Mouse (Mus musculus): Measurements from ENCODE around the gene Gm5475. TPM values are rescaled to one million over a fixed set of nuclear protein-coding genes. Genes with fewer than 3 reads are reported as not detected.
A peak's percentile ranks its signal among the peaks of the same experiment; 100 is the strongest.

Gene Gm5475
- polyA plus RNA-seq, 1 experiment: not detected

GRCm38 (mm10) chr15:100411731-100412130 is 10.2 kb upstream of the Gm5475 start:
- Histone ChIP-seq H3K4me1 (peaks cover 83% of the 10 kb centered on the region), H3K36me3 (replicated peaks; ENCODE audit: low read length) (peaks cover 44% of the 10 kb centered on the region)

GRCm38 (mm10) chr15:100413306-100413705 is 8.6 kb upstream of the Gm5475 start:
- H3K9me3 ChIP-seq: no peaks in the 10 kb centered on the region
- H3K4me3 ChIP-seq (replicated peaks): no peak overlapping the region
- peaks cover 77% of the 10 kb centered on the region for H3K4me1 ChIP-seq
- peaks cover 39% of the 10 kb centered on the region for H3K36me3 ChIP-seq (replicated peaks; ENCODE audit: low read length)
- TF ChIP-seq GATA1 (IDR thresholded peaks at IDR 0.05; ENCODE audit: borderline replicate concordance, low read length) (no peak), FLI1 (IDR thresholded peaks at IDR 0.05; ENCODE audit: low read length) (no peak)
- no peaks in the 10 kb centered on the region for H3K27me3 ChIP-seq (replicated peaks)

More at GRCm38 (mm10) chr15:100411731-100412130, 10.2 kb upstream of the Gm5475 start:
- Histone ChIP-seq H3K4me3 (replicated peaks) (no peak overlapping the region), H3K27me3 (replicated peaks) (no peaks in the 10 kb centered on the region), H3K9me3 (no peaks in the 10 kb centered on the region)
- TF ChIP-seq GATA1 (IDR thresholded peaks at IDR 0.05; ENCODE audit: borderline replicate concordance, low read length) (no peak), FLI1 (IDR thresholded peaks at IDR 0.05; ENCODE audit: low read length) (no peak)

GRCm38 (mm10) chr15:100414011-100414410 is 7.9 kb upstream of the Gm5475 start:
- no peak overlapping the region for H3K4me3 ChIP-seq (replicated peaks)
- H3K27me3 ChIP-seq (replicated peaks): no peaks in the 10 kb centered on the region
- no peaks in the 10 kb centered on the region for H3K9me3 ChIP-seq
- TF ChIP-seq GATA1 (IDR thresholded peaks at IDR 0.05; ENCODE audit: borderline replicate concordance, low read length): no peak
- no peak for TF ChIP-seq FLI1 (IDR thresholded peaks at IDR 0.05; ENCODE audit: low read length)
- peaks cover 78% of the 10 kb centered on the region for H3K4me1 ChIP-seq
- H3K36me3 ChIP-seq (replicated peaks; ENCODE audit: low read length): peaks cover 34% of the 10 kb centered on the region

- TF ChIP-seq FLI1 (IDR thresholded peaks at IDR 0.05; ENCODE audit: low read length) (no peak), GATA1 (IDR thresholded peaks at IDR 0.05; ENCODE audit: borderline replicate concordance, low read length) (no peak)
These were observed 7.0 kb upstream of the Gm5475 start for GRCm38 (mm10) chr15:100414942-100415341.

GRCm38 (mm10) chr15:100415684-100416083 is 6.3 kb upstream of the Gm5475 start:
- Histone ChIP-seq H3K9me3 (no peaks in the 10 kb centered on the region), H3K36me3 (replicated peaks; ENCODE audit: low read length) (peaks cover 19% of the 10 kb centered on the region), H3K27me3 (replicated peaks) (no peaks in the 10 kb centered on the region), H3K4me3 (replicated peaks) (no peak overlapping the region), H3K4me1 (peaks cover 80% of the 10 kb centered on the region)
- TF ChIP-seq FLI1 (IDR thresholded peaks at IDR 0.05; ENCODE audit: low read length) (no peak), GATA1 (IDR thresholded peaks at IDR 0.05; ENCODE audit: borderline replicate concordance, low read length) (no peak)

More at GRCm38 (mm10) chr15:100414942-100415341, 7.0 kb upstream of the Gm5475 start:
- peaks cover 27% of the 10 kb centered on the region for H3K36me3 ChIP-seq (replicated peaks; ENCODE audit: low read length)
- H3K27me3 ChIP-seq (replicated peaks): no peaks in the 10 kb centered on the region
- no peak overlapping the region for H3K4me3 ChIP-seq (replicated peaks)
- no peaks in the 10 kb centered on the region for H3K9me3 ChIP-seq
- peaks cover 80% of the 10 kb centered on the region for H3K4me1 ChIP-seq

GRCm38 (mm10) chr15:100417854-100418450 is 4.0 kb upstream of the Gm5475 start:
- H3K4me3 ChIP-seq (replicated peaks): no peak overlapping the region
- peaks cover 82% of the 10 kb centered on the region for H3K4me1 ChIP-seq
- TF ChIP-seq GATA1 (IDR thresholded peaks at IDR 0.05; ENCODE audit: borderline replicate concordance, low read length) (no peak), FLI1 (IDR thresholded peaks at IDR 0.05; ENCODE audit: low read length) (no peak)
- H3K27me3 ChIP-seq (replicated peaks): no peaks in the 10 kb centered on the region
- no peaks in the 10 kb centered on the region for H3K9me3 ChIP-seq
- H3K36me3 ChIP-seq (replicated peaks; ENCODE audit: low read length): peaks cover 9% of the 10 kb centered on the region

GRCm38 (mm10) chr15:100419311-100419710 is 2.6 kb upstream of the Gm5475 start:
- Histone ChIP-seq H3K4me3 (replicated peaks) (peak overlapping the region; percentile 77), H3K4me1 (peaks cover 80% of the 10 kb centered on the region), H3K9me3 (no peaks in the 10 kb centered on the region), H3K36me3 (replicated peaks; ENCODE audit: low read length) (peaks cover 9% of the 10 kb centered on the region), H3K27me3 (replicated peaks) (peaks cover 8% of the 10 kb centered on the region)
- no peak for TF ChIP-seq GATA1 (IDR thresholded peaks at IDR 0.05; ENCODE audit: borderline replicate concordance, low read length)
- no peak for TF ChIP-seq FLI1 (IDR thresholded peaks at IDR 0.05; ENCODE audit: low read length)

- Histone ChIP-seq H3K4me3 (replicated peaks) (peak overlapping the region; percentile 77), H3K36me3 (replicated peaks; ENCODE audit: low read length) (peaks cover 7% of the 10 kb centered on the region), H3K9me3 (no peaks in the 10 kb centered on the region), H3K4me1 (peaks cover 81% of the 10 kb centered on the region), H3K27me3 (replicated peaks) (peaks cover 16% of the 10 kb centered on the region)
- TF ChIP-seq GATA1 (IDR thresholded peaks at IDR 0.05; ENCODE audit: borderline replicate concordance, low read length) (no peak), FLI1 (IDR thresholded peaks at IDR 0.05; ENCODE audit: low read length) (no peak)
These were observed 1.8 kb upstream of the Gm5475 start for GRCm38 (mm10) chr15:100419901-100420745.

- H3K36me3 ChIP-seq (replicated peaks; ENCODE audit: low read length): peaks cover 6% of the 10 kb centered on the region
- H3K4me1 ChIP-seq: peaks cover 71% of the 10 kb centered on the region
- peak overlapping the region; percentile 83 for H3K4me3 ChIP-seq (replicated peaks)
- H3K9me3 ChIP-seq: peaks cover 5% of the 10 kb centered on the region; the same call in 1 of the 2 replicates
- TF ChIP-seq FLI1 (IDR thresholded peaks at IDR 0.05; ENCODE audit: low read length) (no peak), GATA1 (IDR thresholded peaks at IDR 0.05; ENCODE audit: borderline replicate concordance, low read length) (no peak)
- peaks cover 25% of the 10 kb centered on the region for H3K27me3 ChIP-seq (replicated peaks)
These were observed 739 bp upstream of the Gm5475 start for GRCm38 (mm10) chr15:100421059-100421757.
